Mouse (Mus musculus) midbrain, embryonic 16.5 days (tissue): ENCODE data around the gene Pgm2l1. TPM values are rescaled to one million over a fixed set of nuclear protein-coding genes. Genes with fewer than 3 reads are reported as not detected.

Source experiments
- ATAC-seq: fragments of 200-750 bp; cut with Nextera tagmentation; 2 replicates; pipeline ENCODE4 v1.8.0; 2017; ENCODE audit warnings: moderate TSS enrichment
- H3K27ac ChIP-seq: fragments of 300-500 bp; sonication (generic); 2 replicates; pipeline ENCODE4 v1.5.1; 2014; ENCODE audit warnings: mild to moderate bottlenecking, low read length, mixed read lengths
- H3K27me3 ChIP-seq: fragments of 300-500 bp; sonication (generic); 2 replicates; pipeline ENCODE4 v1.6.1; 2014; ENCODE audit warnings: low read depth, low read length, mixed read lengths; ENCODE audit not compliant: control insufficient read depth, insufficient read depth
- H3K36me3 ChIP-seq: fragments of 300-500 bp; sonication (generic); 2 replicates; pipeline ENCODE4 v1.6.1; 2014; ENCODE audit warnings: mild to moderate bottlenecking, low read length, moderate library complexity, mixed read lengths; ENCODE audit not compliant: control insufficient read depth, insufficient read depth
- H3K4me1 ChIP-seq: fragments of 300-500 bp; sonication (generic); 2 replicates; pipeline ENCODE4 v1.6.1; 2014; ENCODE audit warnings: mild to moderate bottlenecking, low read length, mixed read lengths; ENCODE audit not compliant: control insufficient read depth, insufficient read depth
- H3K4me2 ChIP-seq: fragments of 300-500 bp; sonication (generic); 2 replicates; pipeline ENCODE4 v1.6.1; 2014; ENCODE audit warnings: mild to moderate bottlenecking, low read length, mixed read lengths
- H3K4me3 ChIP-seq: fragments of 300-500 bp; sonication (generic); 2 replicates; pipeline ENCODE4 v1.5.1; 2014; ENCODE audit warnings: low read depth, mild to moderate bottlenecking, low read length, moderate library complexity, mixed read lengths
- H3K9ac ChIP-seq: fragments of 300-500 bp; sonication (generic); 2 replicates; pipeline ENCODE4 v1.6.1; 2014; ENCODE audit warnings: low read depth, low read length, mixed read lengths
- H3K9me3 ChIP-seq: fragments of 300-500 bp; sonication (generic); replicated peaks from 2 replicates; pipeline ENCODE4 v1.6.1; 2014; ENCODE audit warnings: mild to moderate bottlenecking, low read length, mixed read lengths; ENCODE audit not compliant: control insufficient read depth, poor library complexity, severe bottlenecking
- WGBS: fragments of 180-500 bp; shearing (Covaris S2); extraction: QIAGEN DNeasy Blood & Tissue Kit; methylation state at CpG from one replicate; pipeline ENCODE4 v1.1.7; 2014; 5-methylcytosine and 5-hydroxymethylcytosine counted together
- polyA plus RNA-seq: library from polyadenylated mRNA; unstranded; fragments of >200 nt; fragmentation: Nextera tagmentation; extraction: Ambion mirVana; gene quantifications from 2 replicates; pipeline ENCODE4 v1.2.1, GENCODE M21; 2015

The Pgm2l1 gene
- polyA plus RNA-seq, 1 experiment from 2014 or later: 39.4 TPM

GRCm38 (mm10) chr7:100215116-100215732, 12.0 kb upstream of the Pgm2l1 start:
- no peak overlapping the region for H3K27ac ChIP-seq
- H3K36me3 ChIP-seq: no peaks in the 10 kb centered on the region
- WGBS: 43% methylated on average over 6 of the region's 6 CpGs
- no peak overlapping the region for H3K4me2 ChIP-seq
- peaks cover 19% of the 10 kb centered on the region for H3K4me1 ChIP-seq
- no peaks in the 10 kb centered on the region for H3K9me3 ChIP-seq
- H3K9ac ChIP-seq: no peak overlapping the region
- no peaks in the 10 kb centered on the region for H3K27me3 ChIP-seq
- ATAC-seq: no peak
- H3K4me3 ChIP-seq: no peak overlapping the region

- Histone ChIP-seq H3K4me2 (peak overlapping the region; percentile 51), H3K27ac (peak overlapping the region; percentile 65; the same call in 1 of the 2 replicates), H3K4me3 (no peak overlapping the region), H3K4me1 (peaks cover 19% of the 10 kb centered on the region), H3K27me3 (no peaks in the 10 kb centered on the region), H3K9ac (peak overlapping the region; percentile 39; the same call in 1 of the 2 replicates), H3K36me3 (no peaks in the 10 kb centered on the region), H3K9me3 (no peaks in the 10 kb centered on the region)
- 6% methylated on average over 10 of the region's 10 CpGs for WGBS
- ATAC-seq: no peak
Observed at GRCm38 (mm10) chr7:100215976-100216375, 11.2 kb upstream of the Pgm2l1 start.

- H3K4me1 ChIP-seq: peaks cover 19% of the 10 kb centered on the region
- no peaks in the 10 kb centered on the region for H3K36me3 ChIP-seq
- no peaks in the 10 kb centered on the region for H3K9me3 ChIP-seq
- no peak overlapping the region for H3K9ac ChIP-seq
- 53% methylated on average over 9 of the region's 9 CpGs for WGBS
- peak overlapping the region; percentile 19; the same call in 1 of the 2 replicates for H3K4me2 ChIP-seq
- peak overlapping the region; percentile 81 for H3K27ac ChIP-seq
- no peak overlapping the region for H3K4me3 ChIP-seq
- ATAC-seq: peak; percentile 82
- H3K27me3 ChIP-seq: no peaks in the 10 kb centered on the region
Observed at GRCm38 (mm10) chr7:100216601-100217565, 10.3 kb upstream of the Pgm2l1 start.

GRCm38 (mm10) chr7:100227896-100228525, 817 bp downstream of the Pgm2l1 start:
- WGBS: under 1% methylated on average over 23 of the region's 23 CpGs
- ATAC-seq: peak; percentile 79
- peak overlapping the region; percentile 73 for H3K4me2 ChIP-seq
- no peaks in the 10 kb centered on the region for H3K36me3 ChIP-seq
- H3K9me3 ChIP-seq: no peaks in the 10 kb centered on the region
- H3K4me3 ChIP-seq: peak overlapping the region; percentile 96
- H3K4me1 ChIP-seq: peaks cover 19% of the 10 kb centered on the region
- peak overlapping the region; percentile 87 for H3K9ac ChIP-seq
- no peaks in the 10 kb centered on the region for H3K27me3 ChIP-seq
- peak overlapping the region; percentile 92 for H3K27ac ChIP-seq

- Histone ChIP-seq H3K27ac (no peak overlapping the region), H3K4me2 (peak overlapping the region; percentile 73)
- WGBS: 62% methylated on average over 3 of the region's 3 CpGs
Observed at GRCm38 (mm10) chr7:100228957-100229356, 1.8 kb downstream of the Pgm2l1 start.

GRCm38 (mm10) chr7:100230646-100231045, 3.5 kb downstream of the Pgm2l1 start:
- H3K4me3 ChIP-seq: no peak overlapping the region
- no peaks in the 10 kb centered on the region for H3K9me3 ChIP-seq
- ATAC-seq: no peak
- no peaks in the 10 kb centered on the region for H3K36me3 ChIP-seq
- H3K27me3 ChIP-seq: no peaks in the 10 kb centered on the region
- H3K9ac ChIP-seq: no peak overlapping the region
- H3K27ac ChIP-seq: no peak overlapping the region
- WGBS: 97% methylated on average over 1 of the region's 1 CpGs
- peaks cover 26% of the 10 kb centered on the region for H3K4me1 ChIP-seq
- no peak overlapping the region for H3K4me2 ChIP-seq

More at GRCm38 (mm10) chr7:100228957-100229356, 1.8 kb downstream of the Pgm2l1 start:
- H3K36me3 ChIP-seq: no peaks in the 10 kb centered on the region
- peak overlapping the region; percentile 87 for H3K9ac ChIP-seq
- no peak for ATAC-seq
- H3K4me1 ChIP-seq: peaks cover 21% of the 10 kb centered on the region
- no peaks in the 10 kb centered on the region for H3K27me3 ChIP-seq
- no peaks in the 10 kb centered on the region for H3K9me3 ChIP-seq
- peak overlapping the region; percentile 96 for H3K4me3 ChIP-seq

- Histone ChIP-seq H3K9me3 (no peaks in the 10 kb centered on the region), H3K4me2 (no peak overlapping the region), H3K9ac (no peak overlapping the region), H3K4me1 (peaks cover 26% of the 10 kb centered on the region), H3K36me3 (no peaks in the 10 kb centered on the region), H3K4me3 (no peak overlapping the region), H3K27ac (no peak overlapping the region), H3K27me3 (no peaks in the 10 kb centered on the region)
- no peak for ATAC-seq
- WGBS: 35% methylated on average over 1 of the region's 1 CpGs
Observed at GRCm38 (mm10) chr7:100231661-100232060, 4.5 kb downstream of the Pgm2l1 start.

- no peak overlapping the region for H3K4me3 ChIP-seq
- no peak for ATAC-seq
- H3K4me1 ChIP-seq: peaks cover 26% of the 10 kb centered on the region
- H3K36me3 ChIP-seq: no peaks in the 10 kb centered on the region
- no peak overlapping the region for H3K4me2 ChIP-seq
- H3K9me3 ChIP-seq: no peaks in the 10 kb centered on the region
- H3K27me3 ChIP-seq: no peaks in the 10 kb centered on the region
- no peak overlapping the region for H3K27ac ChIP-seq
- no peak overlapping the region for H3K9ac ChIP-seq
Observed at GRCm38 (mm10) chr7:100233681-100234080, 6.5 kb downstream of the Pgm2l1 start.
